Mouse (Mus musculus): ENCODE measurements around the gene Catsperd. TPM values are rescaled to one million over a fixed set of nuclear protein-coding genes. Genes with fewer than 3 reads are reported as not detected.
A peak's percentile ranks its signal among the peaks of the same experiment; 100 is the strongest.

Gene Catsperd
- total RNA-seq (2022): not detected

DNA sequence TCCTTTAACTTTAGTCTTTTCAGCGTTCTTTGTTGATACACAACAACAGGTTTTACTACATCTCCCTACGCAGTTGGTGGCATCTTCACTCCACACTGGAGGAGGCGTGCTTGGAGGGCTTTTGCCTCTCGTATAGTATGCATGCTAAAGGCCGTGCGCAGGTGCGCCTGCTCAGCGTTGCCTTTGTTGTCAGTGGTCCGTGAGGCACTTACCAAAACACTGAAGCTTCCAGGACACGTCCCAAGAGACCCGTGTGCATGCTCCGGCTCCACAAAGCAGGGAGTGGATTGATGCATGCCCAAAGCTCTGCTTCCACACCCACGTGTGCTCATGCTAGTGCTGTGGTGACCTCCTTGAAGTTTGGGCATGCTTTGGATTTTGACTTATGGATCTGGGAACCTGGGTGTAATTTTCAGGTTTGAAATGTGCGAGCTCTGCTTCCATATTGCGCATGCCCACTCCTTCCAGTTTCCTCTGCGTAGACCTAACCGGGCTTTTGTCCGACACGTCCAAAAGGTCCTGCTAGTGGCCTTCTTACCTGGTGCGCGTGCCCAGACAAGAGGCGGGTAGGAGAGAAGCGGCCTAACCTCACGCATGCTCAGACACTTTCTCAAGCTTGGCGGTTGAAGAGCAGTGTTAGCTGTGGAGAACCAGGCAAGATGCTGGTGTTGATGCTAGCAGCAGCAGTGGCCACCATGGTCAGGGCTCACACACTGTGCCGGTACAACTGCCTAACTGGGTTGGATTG lies at the start of gene Catsperd:
Catsperd (plus strand) TSS at position 614 of the 748 bp plus-strand sequence.
- DNase-seq (ENCODE audit: low spot score in 2 of 2): no peak

DNA sequence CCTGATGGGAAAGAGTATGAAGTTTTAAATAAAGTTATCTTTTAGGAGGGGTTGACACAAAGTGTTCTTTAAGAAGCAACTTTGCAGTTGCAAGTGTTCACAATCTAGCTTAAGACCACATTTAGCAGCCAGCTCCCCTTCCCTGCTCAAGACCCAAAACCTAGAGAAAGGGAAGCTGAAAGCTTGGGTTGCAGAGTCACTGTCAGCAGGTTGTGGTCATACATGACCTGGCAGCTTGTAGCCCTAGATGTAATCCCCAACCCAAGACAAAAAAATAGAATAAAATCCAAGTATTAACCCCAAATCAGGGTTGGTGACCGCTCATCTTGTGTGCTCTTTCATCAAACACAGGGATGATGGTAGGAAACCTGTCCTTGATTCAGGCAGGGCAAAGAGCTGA lies 44.9 kb upstream of the Catsperd start:
- DNase-seq (ENCODE audit: low spot score in 2 of 2): no peak

DNA sequence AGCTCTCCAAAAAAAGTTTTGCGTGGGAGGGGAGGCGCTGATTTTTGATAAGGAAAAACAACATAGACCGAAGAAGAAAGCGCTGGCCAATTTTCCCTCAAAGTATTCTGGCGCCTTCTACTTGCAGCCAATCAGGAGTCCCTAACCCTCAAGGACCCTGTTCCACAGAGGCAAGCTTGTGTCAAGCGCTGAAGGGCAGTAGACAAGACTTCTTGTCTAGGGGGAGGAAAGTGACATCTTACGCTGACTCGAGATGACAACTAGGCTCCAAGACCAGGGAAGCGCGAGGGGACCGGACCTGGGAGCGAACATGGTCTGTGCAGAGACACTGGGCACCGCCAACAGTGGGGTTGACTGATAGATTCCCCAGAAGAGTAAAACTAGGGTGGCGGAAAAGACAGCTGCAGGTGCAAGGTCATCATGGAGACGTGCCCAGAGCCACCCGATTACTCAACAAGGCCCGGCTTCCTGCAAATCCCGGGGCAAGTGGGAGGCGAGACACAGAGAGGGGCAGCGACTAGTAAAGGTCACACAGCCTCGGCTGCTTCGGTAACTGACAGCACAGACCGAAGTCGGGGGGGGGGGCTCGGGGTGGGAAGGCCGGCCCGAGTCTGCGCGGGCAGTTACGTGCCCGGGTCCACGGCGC lies 44.2 kb upstream of the Catsperd start:
- DNase-seq (ENCODE audit: low spot score in 2 of 2): peak; percentile 43 to 64

DNA sequence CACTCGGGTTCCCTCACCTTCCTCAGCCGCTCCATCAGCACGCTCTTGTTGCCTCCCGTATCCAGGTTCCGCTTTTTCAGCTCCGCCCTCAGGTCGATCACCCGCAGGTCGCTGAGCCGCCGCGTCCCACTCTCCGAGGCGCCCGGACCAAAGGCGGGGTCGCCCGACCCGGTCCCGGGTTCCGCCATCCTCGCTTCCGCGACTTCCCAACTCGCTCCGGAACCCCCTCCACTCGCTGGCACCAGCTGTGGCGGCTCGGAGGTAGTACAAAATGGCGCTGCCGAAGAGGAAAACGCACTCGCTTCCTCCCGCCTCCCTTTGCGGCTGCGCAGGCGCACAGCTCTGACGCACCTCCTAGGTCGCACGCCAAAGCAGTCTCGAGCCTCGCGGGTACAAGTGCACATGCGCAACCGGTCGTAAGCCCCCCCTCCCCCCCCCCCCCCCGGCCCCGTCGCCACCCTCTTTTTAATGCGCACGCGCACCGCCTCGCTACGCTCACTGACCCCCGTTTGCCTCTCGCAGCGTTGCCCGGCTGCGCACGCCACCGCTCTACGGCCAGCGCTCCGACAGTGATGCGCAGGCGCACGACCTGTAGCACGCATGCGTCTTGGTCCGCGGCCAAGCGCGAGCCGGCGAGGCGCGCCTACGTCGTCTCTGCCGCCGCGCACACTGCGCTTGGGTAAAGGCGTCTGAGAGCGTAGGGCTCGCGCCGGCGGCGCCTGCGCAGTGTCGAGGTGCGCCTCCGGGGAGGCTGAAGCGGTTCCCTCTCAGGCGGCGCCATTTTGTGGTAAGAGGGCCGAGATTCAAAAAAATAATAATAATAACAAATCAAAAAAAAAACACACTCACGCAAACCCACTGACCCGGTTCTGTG lies 43.4 kb upstream of the Catsperd start, which contains the start of the genes Safb2 and Safb:
Safb2 (minus strand) TSS at position 329 of the 874 bp plus-strand sequence.
Safb (plus strand) TSS at position 569 of the 874 bp plus-strand sequence.
- DNase-seq (ENCODE audit: low spot score in 2 of 2): peak; percentile 96 to 99

DNA sequence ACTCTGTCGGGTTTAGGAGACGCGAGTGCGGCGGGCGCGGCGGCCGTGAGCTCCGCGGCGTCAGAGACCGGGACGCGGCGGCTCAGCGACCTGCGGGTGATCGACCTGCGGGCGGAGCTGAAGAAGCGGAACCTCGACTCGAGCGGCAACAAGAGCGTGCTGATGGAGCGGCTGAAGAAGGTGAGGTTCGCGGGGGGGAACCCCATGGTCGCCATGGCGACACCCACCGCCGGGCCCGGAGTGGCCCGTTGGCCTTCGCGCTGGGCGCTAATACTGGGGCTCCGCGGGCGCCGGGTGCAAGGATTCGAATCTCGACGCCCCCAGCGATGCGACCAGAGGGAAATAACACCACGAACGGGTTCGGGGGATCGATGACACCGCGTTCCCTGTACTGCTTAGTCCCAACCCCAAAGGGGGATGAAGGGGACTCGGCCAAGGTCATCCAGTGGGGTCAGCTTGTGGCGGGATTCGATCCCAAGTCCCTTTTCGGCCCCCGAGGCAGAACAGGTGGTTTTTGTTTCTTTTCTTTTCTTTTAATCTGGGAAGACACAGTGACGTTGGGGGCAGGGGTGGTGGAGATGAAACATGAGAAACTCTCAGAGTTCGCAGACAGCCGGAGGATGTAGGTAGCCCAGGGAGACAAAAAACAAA lies 42.6 kb upstream of the Catsperd start:
- DNase-seq (ENCODE audit: low spot score in 2 of 2): peak in 1 of 2 experiments; percentile 44

DNA sequence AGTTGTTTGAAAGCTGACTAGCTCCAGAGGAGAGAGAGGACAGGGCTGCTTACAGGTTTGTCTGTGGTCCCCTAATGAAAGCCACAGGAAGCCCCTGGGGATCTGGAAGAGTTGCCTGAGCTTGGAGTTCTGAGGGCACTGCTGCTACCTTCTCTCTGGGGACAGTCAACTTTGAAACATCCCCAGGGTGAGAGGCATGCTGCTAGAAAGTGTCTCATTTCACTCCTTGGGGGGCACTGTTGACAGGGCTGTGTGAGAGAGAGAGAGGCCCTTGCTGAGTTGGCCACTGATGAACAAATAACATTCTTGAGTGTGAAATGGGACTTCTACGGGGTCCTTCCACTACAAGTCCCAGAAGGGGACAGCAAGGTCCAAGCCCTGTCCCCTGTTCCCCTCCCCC lies 40.2 kb upstream of the Catsperd start:
- no peak for DNase-seq (ENCODE audit: low spot score in 2 of 2)

DNA sequence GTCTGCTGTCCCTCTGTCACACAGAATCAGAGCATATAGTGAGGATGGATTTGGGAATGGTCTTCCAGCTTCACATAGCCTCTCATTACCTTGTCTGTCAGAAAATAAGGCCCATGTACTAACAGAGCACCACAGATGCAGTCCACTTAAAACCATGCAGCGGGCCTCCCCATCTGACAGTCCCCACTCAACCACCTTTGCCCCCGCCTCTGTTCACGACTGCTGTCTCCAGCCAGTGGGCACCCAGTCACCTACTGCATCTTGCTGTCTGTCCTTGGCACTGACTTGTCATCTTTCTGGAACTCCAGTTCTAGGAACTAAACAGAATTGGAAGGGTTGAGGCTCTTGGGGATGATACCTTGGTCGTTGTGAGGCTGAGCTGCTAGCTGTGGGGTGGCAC lies 39.0 kb upstream of the Catsperd start:
- DNase-seq (ENCODE audit: low spot score in 2 of 2): no peak

DNA sequence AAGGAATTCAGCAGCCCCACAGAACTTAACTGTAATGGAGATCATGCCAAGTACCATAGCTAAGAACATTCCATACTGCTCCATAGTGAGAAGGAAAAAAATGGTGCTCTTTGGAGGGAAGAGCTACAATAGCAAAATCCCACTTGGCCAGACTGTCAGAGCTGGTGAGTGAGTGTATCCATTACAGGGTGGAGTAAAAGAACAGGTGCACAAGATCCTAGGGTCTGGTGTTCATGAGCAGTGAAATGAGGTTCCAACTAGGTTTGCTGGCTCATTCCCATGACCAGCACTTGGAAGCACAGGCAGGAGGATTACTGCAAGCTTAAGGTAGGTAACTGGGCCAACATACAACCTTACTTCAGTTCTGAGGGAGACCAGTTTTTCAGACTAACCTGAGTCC lies 35.4 kb upstream of the Catsperd start:
- DNase-seq (ENCODE audit: low spot score in 2 of 2): no peak

DNA sequence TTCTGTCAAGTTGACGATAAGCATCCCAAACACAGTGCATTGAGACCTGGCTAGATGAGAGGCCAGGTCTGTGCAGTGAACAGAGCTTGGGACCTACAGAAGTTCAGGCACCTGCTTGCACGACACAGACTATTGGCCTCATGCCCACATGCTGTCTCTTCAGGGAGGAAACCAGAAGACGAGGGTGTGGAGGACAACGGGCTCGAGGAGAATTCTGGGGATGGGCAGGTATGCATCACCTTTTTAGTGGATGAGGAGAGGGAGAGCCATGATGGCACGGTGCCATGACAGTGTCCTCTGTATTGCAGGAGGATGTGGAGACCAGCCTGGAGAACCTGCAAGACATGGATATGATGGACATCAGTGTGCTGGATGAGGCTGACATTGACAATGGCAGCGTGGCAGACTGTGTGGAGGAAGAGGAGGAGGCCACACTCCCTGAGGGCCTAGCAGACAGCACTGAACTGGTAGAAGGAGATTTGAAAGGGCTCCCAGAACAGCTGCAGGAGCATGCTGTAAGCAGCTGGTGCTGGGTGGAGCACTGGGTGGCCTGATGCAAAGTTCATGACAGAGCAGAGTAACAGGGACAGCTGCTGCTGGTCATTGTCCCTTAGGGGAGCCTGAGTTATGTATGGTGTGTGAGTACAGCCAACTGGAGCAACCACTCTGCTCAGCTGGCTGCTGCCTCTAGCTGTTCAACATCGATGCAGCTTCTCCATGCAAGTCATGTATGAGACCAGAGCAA lies 34.2 kb upstream of the Catsperd start:
- no peak for DNase-seq (ENCODE audit: low spot score in 2 of 2)

DNA sequence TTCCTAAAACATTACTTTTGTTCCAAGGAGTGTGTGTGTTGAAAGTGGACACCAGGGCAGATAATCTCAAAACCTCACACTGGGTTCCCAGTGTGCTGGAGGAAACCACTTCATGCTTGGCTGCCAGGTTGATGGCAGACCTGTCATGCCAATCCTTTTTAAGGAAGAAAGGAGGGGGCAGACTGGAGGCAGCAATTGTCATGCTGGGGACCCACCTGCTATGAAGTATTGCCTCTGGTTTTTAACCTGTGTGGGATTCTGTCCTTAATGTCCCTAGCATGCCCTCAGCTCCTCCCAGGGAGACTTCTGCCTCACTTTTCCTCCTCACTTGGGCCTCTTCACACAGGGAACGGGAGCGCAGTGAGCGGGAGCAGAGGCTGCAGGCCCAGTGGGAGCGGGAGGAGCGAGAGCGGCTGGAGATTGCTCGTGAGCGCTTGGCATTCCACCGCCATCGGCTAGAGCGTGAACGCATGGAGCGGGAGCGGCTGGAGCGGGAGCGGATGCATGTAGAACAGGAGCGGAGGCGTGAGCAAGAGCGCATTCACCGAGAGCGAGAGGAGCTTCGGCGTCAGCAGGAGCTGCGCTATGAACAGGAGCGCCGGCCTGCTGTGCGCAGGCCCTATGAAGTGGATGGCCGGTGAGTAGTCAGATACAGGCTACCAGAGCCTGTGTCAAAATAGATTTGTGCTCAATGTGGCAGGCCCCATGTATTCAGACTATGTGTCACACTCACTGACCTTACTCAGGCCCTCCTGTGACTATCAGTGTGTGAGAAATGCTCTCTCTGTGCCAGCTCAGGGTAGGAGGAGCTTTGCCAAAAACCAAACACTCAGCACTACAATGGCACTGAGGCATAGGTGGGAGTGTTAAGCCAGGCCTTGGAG lies 24.5 kb upstream of the Catsperd start:
- DNase-seq (ENCODE audit: low spot score in 2 of 2): no peak

DNA sequence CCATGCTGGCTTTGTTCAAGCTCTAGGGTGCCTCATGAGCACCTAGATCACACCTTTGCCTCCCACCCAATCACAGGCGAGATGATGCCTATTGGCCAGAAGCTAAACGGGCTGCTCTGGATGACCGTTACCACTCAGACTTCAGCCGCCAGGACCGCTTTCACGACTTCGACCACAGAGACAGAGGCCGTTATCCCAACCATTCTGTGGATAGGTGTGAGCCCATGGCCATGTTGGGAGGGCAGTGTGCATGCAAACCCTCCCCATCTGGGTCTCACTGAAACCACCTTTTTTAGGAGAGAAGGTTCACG lies 23.9 kb upstream of the Catsperd start:
- no peak for DNase-seq (ENCODE audit: low spot score in 2 of 2)

DNA sequence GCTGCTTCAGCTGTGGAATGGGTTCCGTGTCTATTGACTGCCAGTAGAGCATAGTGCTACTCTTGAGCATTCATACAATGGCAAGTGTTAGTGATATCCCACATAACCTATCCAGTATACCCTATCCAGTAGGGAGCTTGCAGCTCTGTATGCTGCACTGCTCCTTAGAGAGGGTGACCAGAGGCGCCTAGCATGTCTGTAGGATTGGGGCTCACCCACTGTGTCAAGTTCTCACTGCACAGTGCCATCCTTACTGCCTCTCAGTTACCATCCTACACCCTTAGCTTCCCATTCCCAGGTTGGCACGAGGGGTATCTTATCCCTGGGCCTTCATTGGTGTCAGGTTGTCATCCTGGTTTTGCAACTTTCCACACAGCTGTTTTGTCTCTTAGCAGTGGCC lies 23.5 kb upstream of the Catsperd start:
- DNase-seq (ENCODE audit: low spot score in 2 of 2): no peak

DNA sequence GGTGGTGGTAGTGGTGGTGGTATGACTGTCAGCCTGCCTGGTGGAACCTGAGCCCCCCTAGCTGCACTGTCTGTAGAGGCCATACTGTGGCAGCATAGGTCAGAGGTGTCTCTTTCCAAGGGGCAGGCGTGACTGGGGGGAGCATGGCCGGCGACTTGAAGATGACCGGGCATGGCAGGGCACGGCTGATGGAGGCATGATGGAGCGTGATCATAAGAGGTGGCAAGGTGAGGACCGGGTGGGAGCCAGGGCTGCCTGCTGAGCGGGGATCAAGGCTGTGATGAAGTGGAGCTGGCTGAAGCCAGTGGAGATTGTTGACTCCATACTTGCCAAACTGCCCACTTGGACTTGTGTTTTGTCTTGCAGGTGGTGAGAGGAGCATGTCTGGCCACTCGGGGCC lies 22.5 kb upstream of the Catsperd start:
- DNase-seq (ENCODE audit: low spot score in 2 of 2): no peak

DNA sequence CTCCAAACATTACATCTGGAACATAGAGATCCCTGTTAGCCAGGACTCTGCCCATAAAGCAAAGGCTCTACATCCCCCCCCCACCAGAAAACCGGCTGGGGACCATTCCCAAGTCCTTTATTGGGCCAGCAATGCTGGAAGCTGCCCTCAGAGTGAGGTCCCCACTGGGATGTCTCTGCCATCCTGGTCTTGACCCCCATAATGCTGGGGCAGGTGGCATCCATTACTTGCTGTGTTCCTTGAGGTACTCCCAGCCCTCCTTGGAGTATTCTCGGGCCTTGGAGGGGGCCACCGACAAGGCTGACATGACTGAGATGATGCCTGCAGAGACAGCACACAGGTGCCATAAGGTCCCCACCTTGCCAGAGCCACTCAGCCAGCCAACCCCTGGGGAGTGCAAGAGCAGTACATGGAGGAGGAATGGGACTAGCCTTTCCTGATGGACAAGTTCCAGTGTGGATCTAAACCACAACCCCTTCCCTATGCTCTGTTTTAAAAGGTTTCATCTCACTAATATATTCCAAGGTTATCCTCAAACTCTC lies 20.4 kb upstream of the Catsperd start:
- DNase-seq (ENCODE audit: low spot score in 2 of 2): no peak

DNA sequence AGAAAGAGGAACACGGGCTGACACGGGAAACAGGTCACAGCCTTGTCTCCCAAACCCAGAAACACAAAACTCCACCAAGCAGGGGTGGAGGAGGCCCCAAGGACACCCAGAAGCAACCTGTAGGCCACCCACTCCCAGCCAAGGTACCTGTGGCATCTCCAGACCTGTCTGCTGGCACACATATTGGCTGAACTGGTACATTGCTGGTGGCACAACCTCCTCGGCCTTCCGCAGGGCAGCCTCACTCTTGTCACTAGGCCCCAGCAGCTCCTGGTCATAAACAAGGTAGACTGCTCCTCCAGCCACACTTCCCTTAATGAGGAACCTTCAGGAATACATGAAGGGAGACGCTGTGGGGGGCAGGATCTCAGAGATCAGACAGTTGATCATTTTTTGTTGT lies 19.2 kb upstream of the Catsperd start:
- DNase-seq (ENCODE audit: low spot score in 2 of 2): no peak

DNA sequence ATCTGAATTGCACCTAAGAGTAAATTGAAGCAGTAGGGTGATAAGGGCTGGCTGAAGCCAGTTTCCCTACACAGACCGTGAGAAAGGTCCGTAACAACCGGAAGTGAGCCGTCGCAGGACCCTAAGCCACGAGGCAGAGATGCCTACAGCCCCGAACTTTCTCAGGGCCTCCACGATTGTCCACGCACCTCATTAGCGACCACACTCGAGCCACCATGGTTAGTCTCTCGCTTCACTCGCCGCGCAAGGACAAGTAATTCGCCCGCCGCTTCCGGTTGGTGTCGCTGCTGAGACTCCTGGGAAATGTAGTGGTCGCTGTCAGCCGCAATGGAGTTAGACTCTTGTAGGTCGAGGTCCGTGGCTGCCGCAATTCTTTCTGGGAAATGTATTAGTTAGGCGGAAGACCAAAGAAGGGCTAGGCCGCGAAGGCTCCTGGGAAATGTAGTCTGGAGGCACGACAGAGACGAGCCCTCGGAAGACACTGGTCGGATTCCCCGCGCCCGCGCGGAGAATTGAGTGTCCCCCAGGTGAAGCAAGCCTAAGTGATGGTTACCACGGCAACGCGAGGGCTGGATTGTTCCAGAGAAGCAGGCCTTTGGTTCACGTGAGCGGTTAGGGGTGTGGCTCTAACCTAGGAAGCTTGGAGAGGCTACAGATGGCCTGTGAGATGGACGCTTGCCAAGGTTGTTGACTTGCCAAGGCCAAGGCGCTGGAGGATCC lies 18.3 kb upstream of the Catsperd start, which contains the start of gene 2410015M20Rik:
2410015M20Rik (minus strand) TSS at position 320 of the 720 bp plus-strand sequence.
- DNase-seq (ENCODE audit: low spot score in 2 of 2): peak; percentile 95

DNA sequence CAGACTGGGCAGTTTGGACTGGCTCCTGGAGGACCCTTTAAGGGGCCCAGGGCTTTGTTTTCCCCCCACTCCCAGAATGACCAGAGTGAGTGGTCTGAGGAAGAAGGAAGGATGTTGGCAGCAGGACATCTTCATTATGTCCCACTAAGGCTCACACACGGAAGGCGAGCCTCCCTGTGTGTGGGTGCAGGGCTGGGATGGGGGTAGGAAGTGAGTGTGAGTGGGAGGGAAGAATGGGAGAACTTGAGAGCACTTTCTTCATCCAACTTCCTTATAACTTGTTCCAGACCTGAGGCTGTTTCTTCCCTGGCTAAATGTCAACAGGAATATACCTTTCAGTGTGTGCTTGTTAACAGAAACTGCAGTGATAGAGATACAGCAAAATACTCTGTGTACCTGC lies 16.6 kb upstream of the Catsperd start:
- DNase-seq (ENCODE audit: low spot score in 2 of 2): no peak

DNA sequence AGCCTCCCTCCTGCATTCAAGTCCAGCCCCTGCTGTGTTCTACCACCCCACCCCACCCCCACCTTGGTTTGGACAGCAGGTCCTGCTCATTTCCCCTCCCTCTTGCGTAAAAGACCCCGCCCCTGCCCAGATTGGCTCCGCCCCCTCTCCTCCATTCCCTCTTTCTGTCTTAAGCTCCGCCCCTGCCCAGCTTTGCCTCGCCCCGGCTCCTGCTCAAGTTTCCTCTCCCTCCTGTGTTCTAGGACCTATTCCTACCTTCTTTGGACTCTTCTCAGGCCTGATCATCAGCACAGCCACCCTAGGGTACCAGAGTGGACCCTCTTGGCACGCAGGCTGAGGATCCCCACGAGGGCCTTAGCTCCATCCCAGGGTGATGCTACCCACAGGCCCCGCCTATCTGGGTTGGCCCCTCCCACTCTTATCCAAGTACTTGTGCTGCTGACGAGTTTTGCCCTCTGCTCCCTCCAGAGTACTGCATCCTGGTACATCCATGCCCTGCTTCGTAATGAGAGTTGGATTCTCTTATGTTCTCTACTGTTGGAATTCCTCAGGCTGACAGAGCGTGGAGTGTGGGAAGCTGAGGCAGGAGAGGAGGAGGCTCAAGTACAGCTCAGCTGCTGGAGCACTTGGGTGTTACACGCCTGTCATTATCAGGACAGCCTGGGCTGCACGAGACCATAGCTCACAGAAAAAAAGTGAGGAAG lies 15.9 kb upstream of the Catsperd start:
- DNase-seq (ENCODE audit: low spot score in 2 of 2): no peak
